Comparison of ENCODE assay signal across 31 mouse cellular contexts in the genomic region with DNA sequence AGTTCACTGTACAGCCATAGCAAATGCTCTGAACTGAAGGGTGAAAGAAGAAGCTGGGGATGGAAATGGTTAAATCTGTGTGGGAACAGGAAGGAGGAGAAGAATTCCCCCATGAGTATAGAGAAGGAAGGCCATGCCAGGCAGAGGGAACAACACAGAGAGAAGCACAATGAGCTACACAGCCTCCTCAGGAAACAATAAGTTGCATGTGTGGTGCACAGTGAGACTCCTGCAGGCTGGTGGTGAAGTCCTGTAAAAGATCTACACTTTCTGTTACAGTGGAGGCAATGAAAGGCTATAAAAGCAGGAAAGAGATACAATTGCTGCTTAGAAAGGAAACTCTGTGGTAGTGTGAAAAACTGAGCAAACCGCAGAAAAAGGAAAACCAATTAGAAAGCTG. TPM values are rescaled to one million over a fixed set of nuclear protein-coding genes. Genes with fewer than 3 reads are reported as not detected.
A peak's percentile ranks its signal among the peaks of the same experiment; 100 is the strongest.
DNase-seq lines count a peak whose midpoint lies in the region; ATAC-seq lines count a peak whose summit lies in the region.
"Had no signal": no experiment of that assay in that cellular context is flagged by ENCODE, and none has a peak within 500 bp of the region (broad histone marks: within the 10 kb centered on the region; RNA-seq: fewer than 3 reads in every experiment).

No protein-coding gene starts in this region.

- no peak overlapping the region for H3K4me3 ChIP-seq in forebrain, embryonic 11.5 days (ENCODE audit: low read depth, low read length)
- H3K4me3 ChIP-seq in forebrain, embryonic 12.5 days (replicated peaks) = no peak overlapping the region
- no peak overlapping the region for H3K4me3 ChIP-seq in neural tube, embryonic 15.5 days (replicated peaks)
- H3K4me3 ChIP-seq: embryonic facial prominence, embryonic 12.5 days; embryonic facial prominence, embryonic 15.5 days; gastrocnemius, adult 2 months; hindbrain, embryonic 10.5 days; hindbrain, embryonic 13.5 days; intestine, embryonic 15.5 days had no signal

- H3K27me3 ChIP-seq in forebrain, embryonic 11.5 days (ENCODE audit: control insufficient read depth, insufficient read depth, low read length) = peaks cover 2% of the 10 kb centered on the region; the same call in 1 of the 2 replicates
- peaks cover 15% of the 10 kb centered on the region for H3K27me3 ChIP-seq in forebrain, embryonic 12.5 days
- peaks cover 30% of the 10 kb centered on the region for H3K27me3 ChIP-seq in neural tube, embryonic 15.5 days (replicated peaks)

- H3K9ac ChIP-seq in forebrain, embryonic 11.5 days (ENCODE audit: low read length) = no peak overlapping the region
- H3K9ac ChIP-seq in forebrain, embryonic 12.5 days = no peak overlapping the region
- no peak overlapping the region for H3K9ac ChIP-seq in neural tube, embryonic 15.5 days (replicated peaks)
- H3K9ac ChIP-seq: embryonic facial prominence, embryonic 12.5 days; embryonic facial prominence, embryonic 15.5 days; forebrain, postnatal 0 days; hindbrain, embryonic 13.5 days; intestine, embryonic 15.5 days had no signal

- no peak overlapping the region for H3K27ac ChIP-seq in forebrain, embryonic 11.5 days (ENCODE audit: low read depth, low read length)
- no peak overlapping the region for H3K27ac ChIP-seq in forebrain, embryonic 12.5 days
- no peak overlapping the region for H3K27ac ChIP-seq in neural tube, embryonic 15.5 days (replicated peaks)
- H3K27ac ChIP-seq: embryonic facial prominence, embryonic 12.5 days; embryonic facial prominence, embryonic 15.5 days; gastrocnemius, adult 2 months; hindbrain, embryonic 10.5 days; hindbrain, embryonic 13.5 days; intestine, embryonic 15.5 days had no signal

- WGBS in forebrain, embryonic 11.5 days = 48% methylated on average over 1 of the region's 1 CpGs
- WGBS in forebrain, embryonic 12.5 days = 30% methylated on average over 1 of the region's 1 CpGs
- 34% methylated on average over 1 of the region's 1 CpGs for WGBS in neural tube, embryonic 15.5 days

- H3K9me3 ChIP-seq in forebrain, embryonic 11.5 days (ENCODE audit: control insufficient read depth, low read length) = no peaks in the 10 kb centered on the region
- H3K9me3 ChIP-seq in forebrain, embryonic 12.5 days = no peaks in the 10 kb centered on the region
- H3K9me3 ChIP-seq in neural tube, embryonic 15.5 days (replicated peaks) = no peaks in the 10 kb centered on the region
- H3K9me3 ChIP-seq: embryonic facial prominence, embryonic 12.5 days; embryonic facial prominence, embryonic 15.5 days; hindbrain, embryonic 10.5 days; hindbrain, embryonic 13.5 days; intestine, embryonic 15.5 days had no signal

- H3K4me1 ChIP-seq in forebrain, embryonic 11.5 days (replicated peaks; ENCODE audit: control insufficient read depth, insufficient read depth, low read length) = no peaks in the 10 kb centered on the region
- peaks cover 4% of the 10 kb centered on the region; the same call in 1 of the 2 replicates for H3K4me1 ChIP-seq in forebrain, embryonic 12.5 days
- H3K4me1 ChIP-seq in neural tube, embryonic 15.5 days = no peaks in the 10 kb centered on the region
- H3K4me1 ChIP-seq: embryonic facial prominence, embryonic 12.5 days; embryonic facial prominence, embryonic 15.5 days; hindbrain, embryonic 10.5 days; hindbrain, embryonic 13.5 days; intestine, embryonic 15.5 days had no signal

- H3K4me2 ChIP-seq in forebrain, embryonic 11.5 days (ENCODE audit: low read depth, low read length, severe bottlenecking) = no peak overlapping the region
- no peak overlapping the region for H3K4me2 ChIP-seq in forebrain, embryonic 12.5 days
- H3K4me2 ChIP-seq in neural tube, embryonic 15.5 days = no peak overlapping the region
- H3K4me2 ChIP-seq: embryonic facial prominence, embryonic 12.5 days; embryonic facial prominence, embryonic 15.5 days; heart, embryonic 11.5 days; hindbrain, embryonic 13.5 days; intestine, embryonic 15.5 days had no signal

- ATAC-seq in forebrain, embryonic 11.5 days (replicated peaks; ENCODE audit: low FRiP score) = 0 out of 2 replicates have a peak, but pooled peaks have one; percentile 44
- ATAC-seq in forebrain, embryonic 12.5 days (ENCODE audit: low FRiP score) = no peak; the same call in 1 of the 2 replicates
- ATAC-seq in hematopoietic stem cell, adult 5-6 weeks (replicated peaks in 1 of 2; ENCODE audit: insufficient read depth in 1 of 2, low FRiP score in 2 of 2, low TSS enrichment in 1 of 2, low read depth in 1 of 2, poor library complexity in 2 of 2, severe bottlenecking in 2 of 2) = peak; percentile 37 to 53; a peak in 3 of 4 replicates
- no peak for ATAC-seq in neural tube, embryonic 15.5 days (ENCODE audit: low FRiP score)
- ATAC-seq: CD4-positive, CD25-positive, alpha-beta regulatory T cell, adult 4 months; forebrain, postnatal 0 days; hindbrain, embryonic 16.5 days; intestine, embryonic 15.5 days had no signal

- H3K36me3 ChIP-seq in forebrain, embryonic 11.5 days (ENCODE audit: control insufficient read depth, insufficient read depth, low read length) = no peaks in the 10 kb centered on the region
- no peaks in the 10 kb centered on the region for H3K36me3 ChIP-seq in forebrain, embryonic 12.5 days (replicated peaks)
- H3K36me3 ChIP-seq in neural tube, embryonic 15.5 days = no peaks in the 10 kb centered on the region
- H3K36me3 ChIP-seq: embryonic facial prominence, embryonic 12.5 days; embryonic facial prominence, embryonic 15.5 days; hindbrain, embryonic 10.5 days; hindbrain, embryonic 13.5 days; intestine, embryonic 15.5 days had no signal

- no peak for DNase-seq in forebrain, embryonic 11.5 days (ENCODE audit: low spot score)
- peak; percentile 1 for DNase-seq in ES-CJ7 (ENCODE audit: low read depth, low spot score)
- peak; percentile 0 for DNase-seq in R1 (ENCODE audit: low read depth, low spot score)
- DNase-seq in ovary, postnatal 36 days (ENCODE audit: low spot score) = no peak
- DNase-seq: adrenal gland, postnatal 10 days; adrenal gland, postnatal 36 days; cerebellum, adult 11 months; cerebellum, adult 2 months; cerebellum, adult 9-11 months; cerebellum, postnatal 25 days; forebrain, postnatal 0 days; gastrocnemius, adult 2 months; gastrocnemius, postnatal 14 days; heart, adult 11 months; kidney, adult 11 months had no signal

RNA-seq across cellular contexts. Expression of a gene that starts 17.6 kb away (rescaled TPM):
- polyA plus RNA-seq in forebrain, embryonic 11.5 days (2014; fragmentation: Nextera tagmentation; extraction: Ambion mirVana) = 45.6 and 46.4 TPM in 2 replicates
- 34.2 and 34.9 TPM in 2 replicates for polyA plus RNA-seq in forebrain, embryonic 12.5 days (2016; fragmentation: Nextera tagmentation; extraction: Ambion mirVana)
- total RNA-seq in hematopoietic stem cell, adult 5-6 weeks (2017) = not detected in 2 replicates
- polyA plus RNA-seq in neural tube, embryonic 15.5 days (2015; fragmentation: Nextera tagmentation; extraction: Ambion mirVana) = not detected in 2 replicates
- total RNA-seq: adrenal gland, adult 18-20 months; adrenal gland, postnatal 36 days; ES-E14; gastrocnemius, adult 2 months; gastrocnemius, postnatal 14 days; gastrocnemius, postnatal 4 days; heart, adult 8-10 months; heart, postnatal 25 days had no signal
- polyA plus RNA-seq: CD4-positive, CD25-positive, alpha-beta regulatory T cell, adult 4 months; intestine, embryonic 15.5 days had no signal

Comparison
In these comparisons a context has a peak if more than half of its experiments do, and no peak if none do; other contexts are left out.
1. ATAC-seq: peak in forebrain, embryonic 11.5 days (single experiment) and hematopoietic stem cell, adult 5-6 weeks (2 of 2); none in forebrain, embryonic 12.5 days (single experiment) and neural tube, embryonic 15.5 days (single experiment).
2. DNase-seq: peak in ES-CJ7 (single experiment) and R1 (single experiment); none in forebrain, embryonic 11.5 days (single experiment) and ovary, postnatal 36 days (single experiment).
3. RNA of a gene that starts 17.6 kb away (polyA plus RNA-seq): 45.6 to 46.4 TPM in forebrain, embryonic 11.5 days and 34.2 to 34.9 TPM in forebrain, embryonic 12.5 days; not detected in neural tube, embryonic 15.5 days; every median in the first group is over 10 times any median in the second.